Mouse (Mus musculus): ENCODE results near the gene Vcl. TPM values are rescaled to one million over a fixed set of nuclear protein-coding genes. Genes with fewer than 3 reads are reported as not detected.

The Vcl gene
- polyA plus RNA-seq, 2 experiments = 64.1 to 67.4 TPM

- Histone ChIP-seq H3K4me1 (ENCODE audit: control insufficient read depth, insufficient read depth, low read length) (peaks cover 3% of the 10 kb centered on the region; the same call in 1 of the 2 replicates), H3K9ac (ENCODE audit: low read depth, low read length, severe bottlenecking) (no peak overlapping the region), H3K9me3 (ENCODE audit: control insufficient read depth, low read length) (no peaks in the 10 kb centered on the region), H3K4me3 (replicated peaks; ENCODE audit: low read length) (no peak overlapping the region), H3K4me2 (replicated peaks; ENCODE audit: low read depth, low read length, severe bottlenecking) (no peak overlapping the region), H3K27ac (replicated peaks; ENCODE audit: low read depth, low read length) (no peak overlapping the region), H3K27me3 (ENCODE audit: control insufficient read depth, insufficient read depth, low read length) (no peaks in the 10 kb centered on the region), H3K36me3 (ENCODE audit: control insufficient read depth, insufficient read depth, low read length) (peaks cover 61% of the 10 kb centered on the region)
- TF ChIP-seq POLR2A (IDR thresholded peaks at IDR 0.05; ENCODE audit: borderline replicate concordance, extremely low read depth, insufficient read depth, insufficient read length) = no peak
- ATAC-seq (ENCODE audit: low FRiP score, low read depth) (no peak), DNase-seq (ENCODE audit: low spot score) (no peak)
- 90% methylated on average over 11 of the region's 11 CpGs for WGBS
Observed at GRCm38 (mm10) chr14:21029025-21029659, 99.9 kb downstream of the Vcl start.

GRCm38 (mm10) chr14:21031783-21032511 is 102.7 kb downstream of the Vcl start:
- Histone ChIP-seq H3K4me1 (ENCODE audit: control insufficient read depth, insufficient read depth, low read length) (peaks cover 3% of the 10 kb centered on the region; the same call in 1 of the 2 replicates), H3K4me3 (replicated peaks; ENCODE audit: low read length) (no peak overlapping the region), H3K36me3 (ENCODE audit: control insufficient read depth, insufficient read depth, low read length) (peaks cover 55% of the 10 kb centered on the region), H3K9ac (ENCODE audit: low read depth, low read length, severe bottlenecking) (no peak overlapping the region), H3K9me3 (ENCODE audit: control insufficient read depth, low read length) (no peaks in the 10 kb centered on the region), H3K27me3 (ENCODE audit: control insufficient read depth, insufficient read depth, low read length) (no peaks in the 10 kb centered on the region), H3K4me2 (replicated peaks; ENCODE audit: low read depth, low read length, severe bottlenecking) (no peak overlapping the region), H3K27ac (replicated peaks; ENCODE audit: low read depth, low read length) (peak overlapping the region; percentile 48)
- DNase-seq (ENCODE audit: low spot score) (peak; percentile 49), ATAC-seq (ENCODE audit: low FRiP score, low read depth) (peak; percentile 72)
- WGBS = 36% methylated on average over 6 of the region's 6 CpGs
- no peak for TF ChIP-seq POLR2A (IDR thresholded peaks at IDR 0.05; ENCODE audit: borderline replicate concordance, extremely low read depth, insufficient read depth, insufficient read length)

GRCm38 (mm10) chr14:21034271-21034670 is 105.1 kb downstream of the Vcl start:
- H3K36me3 ChIP-seq (ENCODE audit: control insufficient read depth, insufficient read depth, low read length) = peaks cover 57% of the 10 kb centered on the region
- H3K9ac ChIP-seq (ENCODE audit: low read depth, low read length, severe bottlenecking) = no peak overlapping the region
- DNase-seq (ENCODE audit: low spot score) (no peak), ATAC-seq (ENCODE audit: low FRiP score, low read depth) (no peak)
- peaks cover 3% of the 10 kb centered on the region; the same call in 1 of the 2 replicates for H3K4me1 ChIP-seq (ENCODE audit: control insufficient read depth, insufficient read depth, low read length)
- H3K27ac ChIP-seq (replicated peaks; ENCODE audit: low read depth, low read length) = no peak overlapping the region
- no peaks in the 10 kb centered on the region for H3K27me3 ChIP-seq (ENCODE audit: control insufficient read depth, insufficient read depth, low read length)
- H3K9me3 ChIP-seq (ENCODE audit: control insufficient read depth, low read length) = no peaks in the 10 kb centered on the region
- 92% methylated on average over 4 of the region's 4 CpGs for WGBS
- TF ChIP-seq POLR2A (IDR thresholded peaks at IDR 0.05; ENCODE audit: borderline replicate concordance, extremely low read depth, insufficient read depth, insufficient read length) = no peak
- no peak overlapping the region for H3K4me2 ChIP-seq (replicated peaks; ENCODE audit: low read depth, low read length, severe bottlenecking)
- H3K4me3 ChIP-seq (replicated peaks; ENCODE audit: low read length) = no peak overlapping the region

- WGBS = 88% methylated on average over 3 of the region's 3 CpGs
- H3K9me3 ChIP-seq (ENCODE audit: control insufficient read depth, low read length) = no peaks in the 10 kb centered on the region
- DNase-seq (ENCODE audit: low spot score) = no peak
Observed at GRCm38 (mm10) chr14:21034791-21035190, 105.6 kb downstream of the Vcl start.

GRCm38 (mm10) chr14:21039077-21039476 is 109.9 kb downstream of the Vcl start:
- DNase-seq (ENCODE audit: low spot score) (no peak), ATAC-seq (ENCODE audit: low FRiP score, low read depth) (no peak)
- Histone ChIP-seq H3K36me3 (ENCODE audit: control insufficient read depth, insufficient read depth, low read length) (peaks cover 45% of the 10 kb centered on the region), H3K4me2 (replicated peaks; ENCODE audit: low read depth, low read length, severe bottlenecking) (no peak overlapping the region), H3K9me3 (ENCODE audit: control insufficient read depth, low read length) (no peaks in the 10 kb centered on the region), H3K9ac (ENCODE audit: low read depth, low read length, severe bottlenecking) (no peak overlapping the region), H3K27ac (replicated peaks; ENCODE audit: low read depth, low read length) (no peak overlapping the region), H3K4me1 (ENCODE audit: control insufficient read depth, insufficient read depth, low read length) (no peaks in the 10 kb centered on the region), H3K27me3 (ENCODE audit: control insufficient read depth, insufficient read depth, low read length) (no peaks in the 10 kb centered on the region), H3K4me3 (replicated peaks; ENCODE audit: low read length) (no peak overlapping the region)
- WGBS = 93% methylated on average over 12 of the region's 12 CpGs
- TF ChIP-seq POLR2A (IDR thresholded peaks at IDR 0.05; ENCODE audit: borderline replicate concordance, extremely low read depth, insufficient read depth, insufficient read length) = no peak

More at GRCm38 (mm10) chr14:21034791-21035190, 105.6 kb downstream of the Vcl start:
- Histone ChIP-seq H3K9ac (ENCODE audit: low read depth, low read length, severe bottlenecking) (no peak overlapping the region), H3K4me2 (replicated peaks; ENCODE audit: low read depth, low read length, severe bottlenecking) (no peak overlapping the region), H3K4me3 (replicated peaks; ENCODE audit: low read length) (no peak overlapping the region), H3K4me1 (ENCODE audit: control insufficient read depth, insufficient read depth, low read length) (peaks cover 3% of the 10 kb centered on the region; the same call in 1 of the 2 replicates), H3K27ac (replicated peaks; ENCODE audit: low read depth, low read length) (no peak overlapping the region), H3K27me3 (ENCODE audit: control insufficient read depth, insufficient read depth, low read length) (no peaks in the 10 kb centered on the region), H3K36me3 (ENCODE audit: control insufficient read depth, insufficient read depth, low read length) (peaks cover 59% of the 10 kb centered on the region)
- no peak for TF ChIP-seq POLR2A (IDR thresholded peaks at IDR 0.05; ENCODE audit: borderline replicate concordance, extremely low read depth, insufficient read depth, insufficient read length)
- no peak for ATAC-seq (ENCODE audit: low FRiP score, low read depth)

Measured in limb, embryonic 14.5 days (tissue).